Mouse (Mus musculus) liver, embryonic 13.5 days (tissue): Measurements from ENCODE around the gene Naa50. TPM values are rescaled to one million over a fixed set of nuclear protein-coding genes. Genes with fewer than 3 reads are reported as not detected.

Experiments used
- ATAC-seq: fragments of 200-750 bp; cut with Nextera tagmentation; 2 replicates; pipeline ENCODE4 v1.8.0; 2017; ENCODE audit warnings: low read depth, mild to moderate bottlenecking, moderate number of reproducible peaks, moderate library complexity
- DNase-seq: peaks from one replicate; pipeline ENCODE4 v3.0.0; 2022
- H3K27ac ChIP-seq: fragments of 300-500 bp; sonication (generic); 2 replicates; pipeline ENCODE4 v1.5.1; 2015; ENCODE audit warnings: moderate library complexity, mild to moderate bottlenecking, inconsistent platforms
- H3K27me3 ChIP-seq: fragments of 300-500 bp; sonication (generic); 2 replicates; pipeline ENCODE4 v1.6.1; 2015; ENCODE audit warnings: mild to moderate bottlenecking, inconsistent platforms
- H3K36me3 ChIP-seq: fragments of 300-500 bp; sonication (generic); 2 replicates; pipeline ENCODE4 v1.6.1; 2015; ENCODE audit warnings: mild to moderate bottlenecking, inconsistent platforms
- H3K4me1 ChIP-seq: fragments of 300-500 bp; sonication (generic); replicated peaks from 2 replicates; pipeline ENCODE4 v1.6.1; 2015; ENCODE audit warnings: inconsistent platforms
- H3K4me2 ChIP-seq: fragments of 300-500 bp; sonication (generic); 2 replicates; pipeline ENCODE4 v1.6.1; 2015; ENCODE audit warnings: inconsistent platforms, mild to moderate bottlenecking, moderate library complexity
- H3K4me3 ChIP-seq: fragments of 300-500 bp; sonication (generic); replicated peaks from 2 replicates; pipeline ENCODE4 v1.5.1; 2015; ENCODE audit warnings: mild to moderate bottlenecking, inconsistent platforms
- H3K9ac ChIP-seq: fragments of 300-500 bp; sonication (generic); 2 replicates; pipeline ENCODE4 v1.6.1; 2015; ENCODE audit warnings: mild to moderate bottlenecking, inconsistent platforms
- H3K9me3 ChIP-seq: fragments of 300-500 bp; sonication (generic); replicated peaks from 2 replicates; pipeline ENCODE4 v1.6.1; 2016; ENCODE audit warnings: inconsistent platforms
- WGBS: fragments of 180-500 bp; shearing (Covaris S2); methylation state at CpG from one replicate; pipeline ENCODE4 v1.1.7; 2015; ENCODE audit not compliant: insufficient replicate concordance; 5-methylcytosine and 5-hydroxymethylcytosine counted together
- polyA plus RNA-seq: library from polyadenylated mRNA; unstranded; fragments of >200 nt; fragmentation: Nextera tagmentation; extraction: Ambion mirVana; gene quantifications from 2 replicates; pipeline ENCODE4 v1.2.1, GENCODE M21; 2015

Naa50 gene
- polyA plus RNA-seq, 1 experiment from 2014 or later = 98.5 TPM

DNA sequence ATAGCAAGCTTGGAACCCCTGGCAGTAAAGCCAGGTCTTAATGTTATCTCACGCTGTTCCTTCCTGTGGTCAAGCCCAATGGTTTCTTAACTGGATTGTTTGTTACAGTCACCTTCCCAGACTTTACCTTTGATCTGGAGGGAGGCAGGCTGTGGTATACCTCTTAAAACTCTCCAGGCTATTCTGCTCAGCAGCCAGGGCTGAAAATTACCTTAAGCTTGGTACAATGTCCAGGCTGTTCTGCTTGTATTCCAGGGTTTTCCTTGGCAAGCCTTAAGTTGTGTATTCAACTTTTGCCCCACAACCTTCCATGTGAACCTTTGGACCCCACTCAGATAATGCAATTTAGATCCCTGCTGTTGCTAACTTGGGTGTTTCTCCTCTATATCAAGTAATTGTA is 35.4 kb downstream of the Naa50 start:
- Histone ChIP-seq H3K27ac (peak overlapping the region; percentile 93), H3K4me1 (peaks cover 58% of the 10 kb centered on the region)

DNA sequence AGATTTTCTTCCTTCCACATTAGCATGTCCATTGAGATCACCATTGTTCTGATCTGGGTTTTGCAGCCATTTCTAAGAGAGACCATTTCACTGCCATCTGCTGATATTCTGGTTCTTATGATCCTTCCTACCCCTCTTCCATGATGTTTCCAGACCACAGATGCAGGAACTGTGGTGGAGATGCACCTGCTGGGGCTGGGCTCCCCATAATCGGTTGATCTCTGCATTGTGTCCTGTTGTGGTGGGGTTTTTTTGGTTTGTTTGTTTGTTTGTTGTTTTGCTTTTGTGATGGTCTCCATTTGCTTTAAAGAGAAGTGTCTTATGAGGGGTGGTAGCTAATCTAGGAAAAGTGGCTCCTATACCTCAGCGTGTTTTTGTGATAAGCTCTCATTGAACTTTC is 36.9 kb downstream of the Naa50 start:
- Histone ChIP-seq H3K9ac (no peak overlapping the region), H3K36me3 (peaks cover 14% of the 10 kb centered on the region), H3K4me2 (peak overlapping the region; percentile 84), H3K9me3 (no peaks in the 10 kb centered on the region), H3K27me3 (no peaks in the 10 kb centered on the region), H3K4me3 (no peak overlapping the region), H3K4me1 (peaks cover 58% of the 10 kb centered on the region), H3K27ac (peak overlapping the region; percentile 93)
- DNase-seq (no peak), ATAC-seq (no peak)
- WGBS = 47% methylated on average over 2 of the region's 2 CpGs

More for the DNA sequence above, 35.4 kb downstream of the Naa50 start:
- Histone ChIP-seq H3K4me3 (peak overlapping the region; percentile 99), H3K9me3 (no peaks in the 10 kb centered on the region), H3K9ac (peak overlapping the region; percentile 98), H3K27me3 (no peaks in the 10 kb centered on the region), H3K4me2 (peak overlapping the region; percentile 84), H3K36me3 (peaks cover 10% of the 10 kb centered on the region; the same call in 1 of the 2 replicates)
- WGBS = 16% methylated on average over 1 of the region's 1 CpGs
- DNase-seq (no peak), ATAC-seq (no peak)

DNA sequence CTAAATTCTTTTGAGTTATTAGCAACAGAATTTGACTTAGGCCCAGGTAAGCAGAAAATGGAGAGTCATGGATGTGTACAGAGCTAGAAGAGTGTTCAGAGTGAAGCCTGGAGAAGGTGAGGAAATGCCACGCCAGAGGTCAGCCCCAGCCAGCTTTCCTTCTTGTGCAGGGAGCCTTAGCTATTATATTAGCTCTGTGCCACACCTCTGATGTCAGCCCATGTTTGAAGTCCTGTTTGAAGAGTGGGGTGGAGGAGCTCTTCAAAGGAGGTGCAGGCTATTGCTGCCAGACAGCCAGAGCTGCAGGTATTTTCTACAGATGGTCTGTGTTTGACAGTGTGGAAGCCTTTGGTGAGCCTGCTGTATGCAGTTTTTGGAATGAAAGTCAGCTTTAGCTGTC is 38.9 kb downstream of the Naa50 start:
- H3K27ac ChIP-seq = peak overlapping the region; percentile 67
- peaks cover 57% of the 10 kb centered on the region for H3K4me1 ChIP-seq
- ATAC-seq = no peak
- H3K27me3 ChIP-seq = no peaks in the 10 kb centered on the region
- 69% methylated on average over 1 of the region's 1 CpGs for WGBS
- H3K4me2 ChIP-seq = 0 out of 2 replicates have a peak overlapping the region, but pooled peaks have one; percentile 12
- H3K36me3 ChIP-seq = peaks cover 19% of the 10 kb centered on the region
- H3K9me3 ChIP-seq = no peaks in the 10 kb centered on the region
- no peak for DNase-seq
- peak overlapping the region; percentile 41; the same call in 1 of the 2 replicates for H3K9ac ChIP-seq
- no peak overlapping the region for H3K4me3 ChIP-seq

DNA sequence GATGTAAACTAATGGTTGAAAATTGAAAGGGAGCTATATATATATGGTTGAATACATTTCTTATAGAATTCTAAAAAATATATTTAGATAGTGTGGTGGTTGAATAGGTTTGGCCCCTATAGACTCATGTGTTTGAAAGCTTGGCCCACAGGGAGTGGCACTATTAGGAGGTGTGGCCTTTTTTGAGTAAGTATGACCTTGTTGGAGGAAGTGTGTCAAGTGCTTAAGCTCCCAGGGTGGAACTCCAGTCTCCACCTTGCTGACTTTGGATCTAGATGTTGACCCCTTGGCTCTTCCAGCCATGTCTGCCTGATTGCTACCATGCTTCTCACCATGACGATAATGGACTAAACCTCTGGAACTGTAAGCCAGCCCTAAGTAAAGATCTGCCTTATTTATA is 43.0 kb downstream of the Naa50 start:
- Histone ChIP-seq H3K4me2 (no peak overlapping the region), H3K4me1 (peaks cover 19% of the 10 kb centered on the region), H3K27ac (no peak overlapping the region), H3K9ac (no peak overlapping the region), H3K4me3 (no peak overlapping the region), H3K27me3 (no peaks in the 10 kb centered on the region), H3K36me3 (peaks cover 28% of the 10 kb centered on the region), H3K9me3 (no peaks in the 10 kb centered on the region)
- WGBS = 82% methylated on average over 1 of the region's 1 CpGs
- no peak for DNase-seq
- peak; percentile 23; the same call in 1 of the 2 replicates for ATAC-seq

DNA sequence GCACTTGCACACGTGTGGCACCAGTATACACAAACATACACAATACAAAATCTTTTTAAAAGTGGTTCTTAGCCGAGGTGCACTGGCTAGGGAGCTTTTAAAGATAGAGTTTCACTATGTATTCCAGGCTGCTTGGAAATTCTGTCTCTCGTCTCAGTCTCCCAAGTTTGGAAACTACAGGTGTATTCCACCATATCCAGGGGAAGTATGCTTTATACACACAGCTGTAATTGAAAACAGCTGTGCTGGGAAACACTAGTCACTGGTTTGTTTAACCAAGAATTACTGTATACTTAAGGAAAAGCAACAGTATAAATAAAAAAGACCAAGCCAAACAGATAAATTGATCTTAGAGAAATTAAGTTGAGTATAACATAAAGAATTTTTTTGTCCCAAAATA is 45.1 kb downstream of the Naa50 start:
- peaks cover 4% of the 10 kb centered on the region; the same call in 1 of the 2 replicates for H3K9me3 ChIP-seq
- H3K4me2 ChIP-seq = no peak overlapping the region
- H3K27ac ChIP-seq = no peak overlapping the region
- WGBS = 83% methylated on average over 3 of the region's 3 CpGs
- H3K4me3 ChIP-seq = no peak overlapping the region
- no peaks in the 10 kb centered on the region for H3K27me3 ChIP-seq
- peaks cover 27% of the 10 kb centered on the region for H3K36me3 ChIP-seq
- DNase-seq (no peak), ATAC-seq (no peak)
- H3K4me1 ChIP-seq = peaks cover 4% of the 10 kb centered on the region
- H3K9ac ChIP-seq = no peak overlapping the region

DNA sequence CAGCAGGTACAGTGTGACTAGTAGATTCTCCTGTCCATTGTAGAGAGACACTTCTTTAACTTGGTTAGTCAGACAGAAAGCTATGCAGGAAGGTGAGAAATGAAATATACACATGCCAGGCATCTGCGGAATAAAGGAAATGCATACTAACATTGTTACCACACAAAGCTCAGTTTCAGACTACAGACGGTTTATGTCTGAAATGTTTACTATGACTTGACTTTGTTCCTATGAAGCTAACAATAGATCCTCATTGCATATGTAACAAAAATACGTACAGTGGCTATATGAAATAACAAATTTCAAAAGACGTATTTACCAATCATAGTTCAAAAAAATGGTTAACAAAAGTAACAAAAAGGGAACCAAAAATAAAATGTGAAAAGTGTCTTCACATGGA is 47.5 kb downstream of the Naa50 start:
- Histone ChIP-seq H3K4me1 (peaks cover 4% of the 10 kb centered on the region), H3K36me3 (peaks cover 21% of the 10 kb centered on the region), H3K9me3 (peaks cover 4% of the 10 kb centered on the region; the same call in 1 of the 2 replicates), H3K9ac (no peak overlapping the region), H3K27ac (no peak overlapping the region), H3K4me2 (no peak overlapping the region), H3K4me3 (no peak overlapping the region), H3K27me3 (no peaks in the 10 kb centered on the region)
- DNase-seq = no peak
- WGBS = 84% methylated on average over 4 of the region's 4 CpGs
- no peak for ATAC-seq

DNA sequence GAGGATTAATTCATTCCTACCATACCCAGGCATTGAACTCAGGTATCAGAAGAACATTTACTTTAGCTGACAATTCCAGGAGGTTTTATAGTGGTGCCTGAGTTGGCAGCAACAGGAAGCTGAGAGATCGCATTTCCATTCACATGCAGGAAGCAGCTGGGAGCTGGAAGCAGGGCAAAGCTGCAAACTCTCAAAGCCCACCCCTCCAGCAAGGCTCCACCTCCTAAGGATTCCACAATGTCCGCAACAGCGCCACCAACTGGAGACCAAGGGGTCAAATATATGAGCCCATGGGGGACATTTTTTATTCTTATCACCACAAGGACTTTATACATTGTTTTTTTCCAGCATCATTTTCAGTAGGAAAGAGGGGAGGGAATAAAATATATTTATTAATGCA is 49.1 kb downstream of the Naa50 start:
- Histone ChIP-seq H3K4me2 (no peak overlapping the region), H3K27me3 (no peaks in the 10 kb centered on the region), H3K9me3 (peaks cover 4% of the 10 kb centered on the region; the same call in 1 of the 2 replicates), H3K9ac (no peak overlapping the region), H3K4me1 (peaks cover 4% of the 10 kb centered on the region; the same call in 1 of the 2 replicates), H3K27ac (no peak overlapping the region), H3K36me3 (peaks cover 21% of the 10 kb centered on the region), H3K4me3 (no peak overlapping the region)
- whole genome bisulfite sequencing = 83% methylated on average over 3 of the region's 3 CpGs
- DNase-seq = no peak
- no peak for ATAC-seq

DNA sequence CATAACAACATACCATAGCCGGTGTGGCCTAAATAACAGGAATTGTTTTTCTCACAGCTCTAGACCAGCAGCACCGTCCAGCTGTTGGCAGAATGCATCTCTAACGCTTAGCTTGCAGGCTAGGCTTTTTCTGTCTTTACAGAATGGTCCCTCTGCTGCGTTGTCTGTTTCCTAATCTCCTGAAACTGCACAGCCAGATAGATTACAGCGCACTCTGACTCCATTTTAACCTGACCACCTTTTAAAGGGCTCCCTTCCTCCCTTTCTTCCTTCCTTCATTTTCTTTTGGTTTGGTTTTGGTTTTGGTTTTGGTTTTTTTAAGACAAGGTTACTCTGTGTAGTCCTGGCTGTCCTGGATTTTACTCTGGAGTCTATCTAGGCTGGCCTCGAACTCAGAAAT is 50.4 kb downstream of the Naa50 start:
- WGBS = 57% methylated on average over 6 of the region's 6 CpGs

DNA sequence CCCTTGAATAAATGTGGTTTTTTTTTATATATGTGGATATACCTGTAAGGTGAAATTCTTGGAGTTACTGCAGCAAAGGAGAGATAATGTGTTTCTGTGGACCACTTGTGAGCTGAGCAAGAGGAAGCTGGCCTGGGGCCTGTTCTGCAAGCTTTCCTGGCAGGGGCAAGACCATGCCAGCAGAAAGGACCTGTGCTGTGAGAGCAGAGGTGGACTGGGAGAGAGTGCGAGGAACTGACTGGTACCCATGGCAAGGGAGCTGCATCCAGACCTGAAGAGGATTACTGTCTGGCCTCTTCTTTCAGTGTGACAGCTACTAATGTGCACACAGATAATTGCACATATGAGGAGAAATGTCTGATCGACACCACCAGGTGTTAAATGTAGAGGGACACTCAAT is 51.3 kb downstream of the Naa50 start:
- no peak overlapping the region for H3K9ac ChIP-seq
- no peak overlapping the region for H3K4me2 ChIP-seq
- DNase-seq = no peak
- no peaks in the 10 kb centered on the region for H3K27me3 ChIP-seq
- no peak overlapping the region for H3K27ac ChIP-seq
- WGBS = 90% methylated on average over 2 of the region's 2 CpGs
- peaks cover 4% of the 10 kb centered on the region; the same call in 1 of the 2 replicates for H3K4me1 ChIP-seq
- no peak overlapping the region for H3K4me3 ChIP-seq
- H3K36me3 ChIP-seq = peaks cover 16% of the 10 kb centered on the region
- H3K9me3 ChIP-seq = peaks cover 4% of the 10 kb centered on the region; the same call in 1 of the 2 replicates
- ATAC-seq = no peak

More for the DNA sequence above, 50.4 kb downstream of the Naa50 start:
- H3K36me3 ChIP-seq = peaks cover 16% of the 10 kb centered on the region
- H3K4me2 ChIP-seq = no peak overlapping the region
- H3K9me3 ChIP-seq = peaks cover 4% of the 10 kb centered on the region; the same call in 1 of the 2 replicates
- H3K4me1 ChIP-seq = peaks cover 4% of the 10 kb centered on the region; the same call in 1 of the 2 replicates
- H3K27me3 ChIP-seq = no peaks in the 10 kb centered on the region
- DNase-seq (no peak), ATAC-seq (no peak)
- no peak overlapping the region for H3K9ac ChIP-seq
- no peak overlapping the region for H3K27ac ChIP-seq
- H3K4me3 ChIP-seq = no peak overlapping the region

DNA sequence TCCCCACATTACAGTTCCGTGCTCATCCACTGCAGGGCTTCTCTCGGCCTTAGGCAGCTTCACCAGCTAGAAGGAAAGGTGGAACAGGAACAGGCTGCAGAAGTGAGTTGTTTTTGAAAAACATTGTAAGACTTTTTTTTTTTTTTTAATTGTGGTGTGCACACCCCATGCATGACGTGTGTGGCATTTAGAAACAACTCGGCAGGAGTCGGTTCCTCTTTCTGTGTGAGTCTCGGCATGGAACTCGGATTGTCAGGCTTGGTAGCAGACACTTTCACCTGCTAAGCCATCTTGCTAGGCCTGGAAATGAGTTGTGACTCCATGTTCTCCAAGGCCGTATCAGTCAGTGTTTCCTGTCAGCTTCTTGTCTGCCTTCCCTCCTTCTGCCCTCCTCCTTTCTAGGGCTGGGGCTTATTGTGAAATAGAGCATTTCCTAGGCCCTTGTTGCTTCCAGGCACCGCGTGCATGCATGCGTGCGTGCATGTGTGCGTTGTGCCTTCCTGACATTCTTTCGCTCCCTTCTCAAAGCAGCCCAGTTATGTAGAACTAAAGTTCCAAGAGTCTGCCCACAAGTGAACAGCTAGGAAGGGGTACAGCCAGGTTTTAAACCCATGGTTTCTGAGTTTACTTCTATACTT is 59.6 kb downstream of the Naa50 start:
- Histone ChIP-seq H3K27ac (no peak overlapping the region), H3K9ac (no peak overlapping the region), H3K4me2 (no peak overlapping the region), H3K27me3 (no peaks in the 10 kb centered on the region), H3K9me3 (no peaks in the 10 kb centered on the region), H3K4me3 (no peak overlapping the region), H3K4me1 (no peaks in the 10 kb centered on the region), H3K36me3 (peaks cover 47% of the 10 kb centered on the region)
- DNase-seq (no peak), ATAC-seq (no peak)
- 73% methylated on average over 14 of the region's 14 CpGs for WGBS

DNA sequence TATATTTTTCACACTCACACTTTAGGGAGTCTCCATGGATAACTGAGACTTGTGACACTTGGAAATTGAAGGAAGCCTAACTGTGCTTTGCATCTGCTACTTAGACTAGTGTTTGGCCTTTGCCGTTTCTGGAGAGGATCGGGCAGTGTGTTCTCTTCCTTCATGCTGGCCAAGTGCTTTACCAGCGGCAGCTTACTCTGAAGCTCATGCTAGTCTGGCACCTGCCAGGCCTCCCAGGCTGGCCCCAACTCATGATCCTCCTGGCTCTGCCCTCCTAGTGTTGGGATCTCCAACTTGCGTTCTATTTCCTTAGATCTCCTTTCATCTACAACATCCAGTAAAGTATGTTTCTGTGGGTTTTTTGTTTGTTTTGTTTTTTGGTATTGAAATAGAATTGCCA is 60.5 kb downstream of the Naa50 start:
- 84% methylated on average over 4 of the region's 4 CpGs for WGBS
- ATAC-seq = no peak
- no peaks in the 10 kb centered on the region for H3K9me3 ChIP-seq

DNA sequence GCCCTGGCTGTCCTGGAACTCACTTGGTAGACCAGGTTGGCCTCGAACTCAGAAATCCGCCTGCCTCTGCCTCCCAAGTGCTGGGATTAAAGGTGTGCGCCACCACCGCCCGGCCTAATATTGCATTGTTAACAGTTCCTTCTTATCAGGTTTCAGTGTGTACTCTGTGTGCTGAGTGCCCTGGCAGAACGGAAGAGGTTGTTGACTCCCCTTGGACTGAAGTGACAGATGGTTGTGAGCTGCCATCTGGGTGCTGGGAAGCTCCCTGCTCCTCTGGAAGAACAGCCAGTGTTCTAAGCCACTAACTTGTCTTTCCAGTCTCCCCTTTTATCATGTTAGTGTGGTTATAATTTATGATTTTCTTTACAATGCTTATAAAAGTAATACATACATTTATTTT is 64.7 kb downstream of the Naa50 start:
- 72% methylated on average over 6 of the region's 6 CpGs for WGBS
- no peaks in the 10 kb centered on the region for H3K9me3 ChIP-seq
- H3K4me1 ChIP-seq = peaks cover 4% of the 10 kb centered on the region
- no peak for ATAC-seq
- H3K27me3 ChIP-seq = no peaks in the 10 kb centered on the region
- peaks cover 76% of the 10 kb centered on the region for H3K36me3 ChIP-seq
- H3K4me2 ChIP-seq = no peak overlapping the region
- no peak overlapping the region for H3K9ac ChIP-seq
- DNase-seq = no peak
- no peak overlapping the region for H3K4me3 ChIP-seq
- H3K27ac ChIP-seq = no peak overlapping the region

More for the DNA sequence above, 60.5 kb downstream of the Naa50 start:
- Histone ChIP-seq H3K36me3 (peaks cover 54% of the 10 kb centered on the region), H3K4me3 (no peak overlapping the region), H3K27me3 (no peaks in the 10 kb centered on the region), H3K9ac (no peak overlapping the region), H3K4me2 (no peak overlapping the region), H3K27ac (no peak overlapping the region), H3K4me1 (no peaks in the 10 kb centered on the region)
- no peak for DNase-seq
